Mouse (Mus musculus): ENCODE data around the gene Irs1. TPM values are rescaled to one million over a fixed set of nuclear protein-coding genes. Genes with fewer than 3 reads are reported as not detected.

Gene Irs1
- polyA plus RNA-seq, 1 experiment from 2014 or later: 8.5 TPM

DNA sequence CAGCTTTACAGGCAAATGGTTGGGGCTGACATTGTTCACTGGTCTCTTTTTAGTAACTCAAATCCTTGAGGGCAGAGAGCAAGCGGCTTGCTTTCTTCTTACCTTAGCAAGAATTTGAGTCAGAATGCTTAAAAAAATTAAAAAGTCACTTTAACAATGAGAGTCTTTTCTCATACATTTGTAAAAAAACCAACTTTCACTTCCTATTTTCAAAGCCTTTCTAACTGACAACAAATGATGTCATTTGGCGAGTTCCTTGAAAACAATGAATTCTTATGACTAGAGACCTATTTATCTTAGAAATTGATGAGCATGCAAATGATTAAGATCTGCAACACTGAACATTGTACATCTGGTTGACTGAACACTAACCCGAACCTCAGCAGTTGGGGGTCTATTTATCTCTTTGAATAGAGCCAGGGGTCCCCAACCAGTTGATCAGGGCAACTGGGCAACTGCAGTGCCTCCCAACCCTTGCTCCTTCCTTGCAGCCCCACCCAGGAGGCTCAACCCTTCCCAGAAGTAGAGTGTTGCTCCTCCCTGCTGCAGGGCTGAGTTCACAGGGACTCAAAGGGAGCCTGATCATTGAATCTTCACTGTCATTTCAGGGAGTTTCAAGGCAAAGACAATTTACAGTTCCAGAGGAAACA lies 55.6 kb downstream of the Irs1 start:
- H3K27ac ChIP-seq: no peak overlapping the region
- H3K4me2 ChIP-seq: no peak overlapping the region
- no peak overlapping the region for H3K9ac ChIP-seq
- ATAC-seq (ENCODE audit: low FRiP score): no peak
- WGBS: 45% methylated on average over 3 of the region's 3 CpGs
- H3K27me3 ChIP-seq: no peaks in the 10 kb centered on the region
- H3K36me3 ChIP-seq: peaks cover 14% of the 10 kb centered on the region
- no peaks in the 10 kb centered on the region for H3K9me3 ChIP-seq
- no peak overlapping the region for H3K4me3 ChIP-seq
- 0 out of 2 replicates have a peak, but pooled peaks cover 2% of the 10 kb centered on the region for H3K4me1 ChIP-seq (replicated peaks)

GRCm38 (mm10) chr1:82234616-82235015 lies 56.6 kb downstream of the Irs1 start:
- Histone ChIP-seq H3K27me3 (no peaks in the 10 kb centered on the region), H3K27ac (no peak overlapping the region), H3K4me1 (replicated peaks) (0 out of 2 replicates have a peak, but pooled peaks cover 2% of the 10 kb centered on the region), H3K9me3 (no peaks in the 10 kb centered on the region), H3K9ac (no peak overlapping the region), H3K36me3 (peaks cover 14% of the 10 kb centered on the region), H3K4me2 (no peak overlapping the region), H3K4me3 (no peak overlapping the region)
- 88% methylated on average over 3 of the region's 3 CpGs for WGBS
- no peak for ATAC-seq (ENCODE audit: low FRiP score)

- 97% methylated on average over 3 of the region's 3 CpGs for WGBS
Observed at GRCm38 (mm10) chr1:82232812-82233211, 58.4 kb downstream of the Irs1 start, which contains the start of gene Gm9747. Gene Gm9747, plus strand, starts transcription at chr1:82233112.

DNA sequence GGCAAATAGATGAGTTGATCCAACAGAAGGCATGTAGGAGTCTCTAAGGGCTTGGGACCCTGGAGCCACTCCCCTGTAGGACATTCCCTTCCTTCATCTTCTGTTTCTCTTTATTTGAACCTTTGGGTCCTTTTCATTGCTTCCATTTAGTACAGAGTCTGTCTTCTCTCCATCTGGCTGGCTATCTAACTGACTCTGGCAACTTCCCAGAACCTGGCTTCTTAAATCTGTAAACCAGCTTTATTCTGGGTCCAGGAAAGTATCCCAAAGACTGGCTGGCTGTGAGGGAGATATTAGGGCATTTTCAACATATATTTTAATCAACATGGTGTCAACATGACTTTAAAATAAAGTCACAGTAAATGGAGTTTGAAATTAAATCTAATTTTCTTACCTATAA lies 62.4 kb downstream of the Irs1 start:
- Histone ChIP-seq H3K4me1 (replicated peaks) (no peaks in the 10 kb centered on the region), H3K4me3 (no peak overlapping the region), H3K27ac (no peak overlapping the region), H3K27me3 (no peaks in the 10 kb centered on the region), H3K9me3 (no peaks in the 10 kb centered on the region), H3K36me3 (peaks cover 4% of the 10 kb centered on the region; the same call in 1 of the 2 replicates), H3K9ac (no peak overlapping the region), H3K4me2 (no peak overlapping the region)
- ATAC-seq (ENCODE audit: low FRiP score): no peak

More at GRCm38 (mm10) chr1:82232812-82233211, 58.4 kb downstream of the Irs1 start, which contains the start of gene Gm9747:
- Histone ChIP-seq H3K9me3 (no peaks in the 10 kb centered on the region), H3K4me3 (no peak within 1 kb of the TSS), H3K9ac (no peak within 1 kb of the TSS), H3K36me3 (peaks cover 14% of the 10 kb centered on the region), H3K4me2 (no peak within 1 kb of the TSS), H3K27ac (no peak within 1 kb of the TSS), H3K4me1 (replicated peaks) (0 out of 2 replicates have a peak, but pooled peaks cover 2% of the 10 kb centered on the region), H3K27me3 (no peaks in the 10 kb centered on the region)
- ATAC-seq (ENCODE audit: low FRiP score): no peak

GRCm38 (mm10) chr1:82223042-82223795 lies 68.0 kb downstream of the Irs1 start:
- ATAC-seq (ENCODE audit: low FRiP score): no peak
- Histone ChIP-seq H3K4me2 (no peak overlapping the region), H3K27me3 (no peaks in the 10 kb centered on the region), H3K9me3 (no peaks in the 10 kb centered on the region), H3K27ac (no peak overlapping the region), H3K36me3 (no peaks in the 10 kb centered on the region), H3K9ac (no peak overlapping the region), H3K4me1 (replicated peaks) (peaks cover 11% of the 10 kb centered on the region), H3K4me3 (no peak overlapping the region)
- 94% methylated on average over 5 of the region's 5 CpGs for WGBS

GRCm38 (mm10) chr1:82221462-82221861 lies 69.8 kb downstream of the Irs1 start:
- H3K4me2 ChIP-seq: no peak overlapping the region
- H3K9me3 ChIP-seq: no peaks in the 10 kb centered on the region
- H3K36me3 ChIP-seq: no peaks in the 10 kb centered on the region
- no peak for ATAC-seq (ENCODE audit: low FRiP score)
- no peak overlapping the region for H3K27ac ChIP-seq
- no peaks in the 10 kb centered on the region for H3K27me3 ChIP-seq
- H3K4me1 ChIP-seq (replicated peaks): peaks cover 11% of the 10 kb centered on the region
- no peak overlapping the region for H3K4me3 ChIP-seq
- no peak overlapping the region for H3K9ac ChIP-seq
- WGBS: 88% methylated on average over 1 of the region's 1 CpGs

GRCm38 (mm10) chr1:82220673-82221396 lies 70.4 kb downstream of the Irs1 start:
- Histone ChIP-seq H3K27ac (no peak overlapping the region), H3K9ac (no peak overlapping the region), H3K4me1 (replicated peaks) (peaks cover 11% of the 10 kb centered on the region), H3K36me3 (no peaks in the 10 kb centered on the region), H3K4me2 (no peak overlapping the region), H3K4me3 (no peak overlapping the region), H3K27me3 (no peaks in the 10 kb centered on the region), H3K9me3 (no peaks in the 10 kb centered on the region)
- WGBS: 39% methylated on average over 12 of the region's 12 CpGs
- ATAC-seq (ENCODE audit: low FRiP score): no peak

DNA sequence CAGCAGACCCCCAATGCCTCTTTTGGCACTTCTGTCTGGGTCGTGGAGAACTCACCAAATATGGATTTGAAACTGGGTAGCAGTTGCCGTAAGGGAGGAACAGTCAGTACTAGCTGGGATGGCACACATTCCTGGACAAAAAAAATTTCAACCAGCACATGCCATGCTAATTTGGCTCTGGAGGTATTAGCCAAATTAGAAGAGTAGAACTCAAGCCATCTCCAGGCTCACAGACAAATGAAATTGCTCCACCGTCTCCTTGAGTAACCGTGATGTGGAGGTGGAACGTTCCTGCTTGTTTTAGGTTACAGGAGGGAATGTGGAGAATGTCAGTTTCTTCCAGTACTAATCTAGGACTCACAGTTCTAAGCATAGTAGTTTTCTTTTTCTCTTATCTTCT lies 83.7 kb downstream of the Irs1 start:
- H3K4me2 ChIP-seq: no peak overlapping the region
- H3K4me3 ChIP-seq: no peak overlapping the region
- no peak overlapping the region for H3K27ac ChIP-seq
- no peaks in the 10 kb centered on the region for H3K4me1 ChIP-seq (replicated peaks)
- H3K27me3 ChIP-seq: no peaks in the 10 kb centered on the region
- no peak for ATAC-seq (ENCODE audit: low FRiP score)
- H3K9me3 ChIP-seq: no peaks in the 10 kb centered on the region
- no peaks in the 10 kb centered on the region for H3K36me3 ChIP-seq
- no peak overlapping the region for H3K9ac ChIP-seq
- WGBS: 90% methylated on average over 5 of the region's 5 CpGs

DNA sequence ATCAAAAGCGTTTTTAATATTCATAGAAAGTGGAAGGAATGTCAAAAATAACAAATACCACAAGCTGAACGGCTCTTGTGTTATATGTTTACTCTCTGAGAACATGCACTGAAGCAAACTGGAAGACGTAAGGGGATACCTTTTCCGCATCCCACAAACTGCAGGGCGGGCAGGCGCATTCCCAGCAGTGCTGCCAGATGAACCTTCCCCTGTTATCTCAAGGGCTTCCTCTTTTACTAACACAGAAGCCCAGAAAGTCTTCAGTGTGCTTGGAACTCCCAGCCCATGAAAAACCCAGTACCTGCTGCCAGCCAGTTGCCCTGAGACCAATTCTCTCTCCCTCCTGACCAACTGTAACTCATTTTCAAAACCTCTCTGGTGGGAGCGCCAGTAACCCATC lies 90.6 kb downstream of the Irs1 start:
- no peaks in the 10 kb centered on the region for H3K9me3 ChIP-seq
- H3K36me3 ChIP-seq: no peaks in the 10 kb centered on the region
- H3K4me2 ChIP-seq: no peak overlapping the region
- H3K9ac ChIP-seq: no peak overlapping the region
- no peak overlapping the region for H3K4me3 ChIP-seq
- 79% methylated on average over 7 of the region's 7 CpGs for WGBS
- ATAC-seq (ENCODE audit: low FRiP score): no peak
- no peaks in the 10 kb centered on the region for H3K27me3 ChIP-seq
- no peaks in the 10 kb centered on the region for H3K4me1 ChIP-seq (replicated peaks)
- no peak overlapping the region for H3K27ac ChIP-seq

GRCm38 (mm10) chr1:82199918-82200317 lies 91.3 kb downstream of the Irs1 start:
- Histone ChIP-seq H3K36me3 (no peaks in the 10 kb centered on the region), H3K4me3 (no peak overlapping the region), H3K9me3 (no peaks in the 10 kb centered on the region), H3K27me3 (no peaks in the 10 kb centered on the region), H3K9ac (no peak overlapping the region), H3K4me1 (replicated peaks) (no peaks in the 10 kb centered on the region), H3K4me2 (no peak overlapping the region), H3K27ac (no peak overlapping the region)
- WGBS: 33% methylated on average over 1 of the region's 1 CpGs
- ATAC-seq (ENCODE audit: low FRiP score): no peak

DNA sequence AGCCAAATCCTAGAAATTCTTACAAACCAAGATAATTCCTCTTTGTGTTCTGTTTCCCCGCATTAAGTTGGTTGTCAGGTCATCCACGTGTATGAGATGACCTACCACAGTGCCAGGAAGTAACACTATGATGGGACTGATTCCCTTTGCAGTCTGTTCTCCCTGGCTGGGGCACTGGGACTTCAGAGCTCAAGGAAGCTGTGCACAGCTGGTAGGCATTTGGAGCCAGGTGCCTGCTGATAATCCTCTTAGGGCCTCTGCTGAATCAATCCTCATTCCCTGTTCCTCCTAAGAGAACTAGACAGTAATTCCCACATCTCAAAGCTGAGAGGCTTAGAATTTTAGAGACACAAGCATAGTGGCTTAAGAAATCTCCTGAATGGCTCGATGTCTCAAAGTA lies 99.6 kb downstream of the Irs1 start:
- H3K9me3 ChIP-seq: no peaks in the 10 kb centered on the region
- 53% methylated on average over 3 of the region's 3 CpGs for WGBS
- no peak overlapping the region for H3K9ac ChIP-seq
- H3K4me2 ChIP-seq: no peak overlapping the region
- no peak for ATAC-seq (ENCODE audit: low FRiP score)
- H3K36me3 ChIP-seq: no peaks in the 10 kb centered on the region
- H3K27me3 ChIP-seq: no peaks in the 10 kb centered on the region
- no peak overlapping the region for H3K27ac ChIP-seq
- H3K4me1 ChIP-seq (replicated peaks): peaks cover 4% of the 10 kb centered on the region
- no peak overlapping the region for H3K4me3 ChIP-seq

DNA sequence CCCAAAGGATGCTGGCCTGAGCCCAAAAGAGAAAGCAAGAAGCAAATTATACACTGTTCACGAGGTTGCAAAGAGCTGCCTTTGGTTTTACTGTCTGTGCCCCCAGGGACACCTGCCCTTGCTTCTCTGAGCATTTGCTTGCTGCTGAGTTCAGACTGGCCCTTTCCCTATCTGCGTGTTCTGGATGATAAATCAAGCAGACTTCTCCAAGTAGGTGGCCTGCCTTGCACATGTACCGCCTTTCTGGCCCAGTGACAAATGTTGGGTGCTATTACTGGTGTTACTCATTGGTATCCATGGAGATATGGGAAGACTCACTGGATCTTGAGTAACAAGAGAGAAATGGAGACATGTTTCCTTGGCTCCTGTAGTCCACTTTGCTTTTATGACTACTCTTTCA lies 101.7 kb downstream of the Irs1 start:
- ATAC-seq (ENCODE audit: low FRiP score): no peak
- Histone ChIP-seq H3K4me3 (no peak overlapping the region), H3K36me3 (no peaks in the 10 kb centered on the region), H3K9me3 (no peaks in the 10 kb centered on the region), H3K9ac (no peak overlapping the region), H3K4me2 (no peak overlapping the region), H3K27me3 (no peaks in the 10 kb centered on the region), H3K4me1 (replicated peaks) (peaks cover 4% of the 10 kb centered on the region), H3K27ac (no peak overlapping the region)
- WGBS: 42% methylated on average over 3 of the region's 3 CpGs

Measured in hindbrain, embryonic 13.5 days (tissue).